Comparison of ENCODE assay signal across 8 mouse cellular contexts in genomic region chr8:123041774-123042105, GRCm38 (mm10). TPM values are rescaled to one million over a fixed set of nuclear protein-coding genes. Genes with fewer than 3 reads are reported as not detected.
DNase-seq lines count a peak whose midpoint lies in the region; ATAC-seq and TF ChIP-seq lines count a peak whose summit lies in the region.

No protein-coding gene starts in this region.

- DNase-seq in kidney, postnatal 36 days = no peak
- DNase-seq in hindbrain, embryonic 14.5 days (ENCODE audit: low spot score) = no peak
- no peak for DNase-seq in frontal cortex, postnatal 36 days (ENCODE audit: low spot score in 2 of 2)
- no peak for DNase-seq in gastrocnemius, adult 8-10 months (ENCODE audit: low spot score in 2 of 2)

- no peaks in the 10 kb centered on the region for H3K36me3 ChIP-seq in kidney, embryonic 14.5 days (ENCODE audit: control insufficient read depth, insufficient read depth, low read length)
- H3K36me3 ChIP-seq in hindbrain, embryonic 14.5 days (replicated peaks; ENCODE audit: control insufficient read depth, insufficient read depth) = peaks cover 6% of the 10 kb centered on the region; the same call in 1 of the 2 replicates
- no peaks in the 10 kb centered on the region for H3K36me3 ChIP-seq in midbrain, embryonic 16.5 days (ENCODE audit: control insufficient read depth, insufficient read depth, low read length)

- WGBS in kidney, embryonic 14.5 days = 0% methylated on average over 11 of the region's 60 CpGs
- WGBS in hindbrain, embryonic 14.5 days = under 1% methylated on average over 30 of the region's 60 CpGs
- under 1% methylated on average over 45 of the region's 60 CpGs for whole genome bisulfite sequencing in midbrain, embryonic 16.5 days

- TF ChIP-seq CTCF in bone marrow macrophage, adult 2 months (IDR thresholded peaks at IDR 0.05; ENCODE audit: low read depth, low read length) = no peak

- H3K4me1 ChIP-seq in kidney, embryonic 14.5 days (ENCODE audit: control insufficient read depth, insufficient read depth, low read length) = peaks cover 29% of the 10 kb centered on the region
- H3K4me1 ChIP-seq in bone marrow macrophage, adult 2 months (ENCODE audit: control insufficient read depth, insufficient read depth, low read length) = peaks cover 32% of the 10 kb centered on the region
- peaks cover 36% of the 10 kb centered on the region for H3K4me1 ChIP-seq in hindbrain, embryonic 14.5 days (replicated peaks; ENCODE audit: control insufficient read depth, insufficient read depth, low read length)
- H3K4me1 ChIP-seq in midbrain, embryonic 16.5 days (ENCODE audit: control insufficient read depth, insufficient read depth, low read length) = peaks cover 36% of the 10 kb centered on the region

- peak overlapping the region; percentile 100 for H3K4me3 ChIP-seq in kidney, embryonic 14.5 days (ENCODE audit: low read length)
- peak overlapping the region; percentile 71 for H3K4me3 ChIP-seq in bone marrow macrophage, adult 2 months (ENCODE audit: insufficient read depth, low read length)
- H3K4me3 ChIP-seq in hindbrain, embryonic 14.5 days (replicated peaks; ENCODE audit: low read length) = peak overlapping the region; percentile 100
- peak overlapping the region; percentile 100 for H3K4me3 ChIP-seq in midbrain, embryonic 16.5 days (ENCODE audit: low read depth, low read length)

- H3K27me3 ChIP-seq in kidney, embryonic 14.5 days (ENCODE audit: control insufficient read depth, insufficient read depth, low read length) = no peaks in the 10 kb centered on the region
- no peaks in the 10 kb centered on the region for H3K27me3 ChIP-seq in hindbrain, embryonic 14.5 days (ENCODE audit: control insufficient read depth, insufficient read depth, low read length)
- no peaks in the 10 kb centered on the region for H3K27me3 ChIP-seq in midbrain, embryonic 16.5 days (ENCODE audit: control insufficient read depth, insufficient read depth, low read depth, low read length)

- H3K27ac ChIP-seq in kidney, embryonic 14.5 days (ENCODE audit: low read depth, low read length) = peak overlapping the region; percentile 96
- peak overlapping the region; percentile 81 for H3K27ac ChIP-seq in bone marrow macrophage, adult 2 months (ENCODE audit: insufficient read depth, low read depth, low read length)
- H3K27ac ChIP-seq in hindbrain, embryonic 14.5 days = peak overlapping the region; percentile 91
- peak overlapping the region; percentile 93 for H3K27ac ChIP-seq in midbrain, embryonic 16.5 days (ENCODE audit: low read length)

- peak overlapping the region; percentile 100 for H3K9ac ChIP-seq in kidney, embryonic 14.5 days (ENCODE audit: low read depth, low read length)
- peak overlapping the region; percentile 99 for H3K9ac ChIP-seq in hindbrain, embryonic 14.5 days
- H3K9ac ChIP-seq in midbrain, embryonic 16.5 days (ENCODE audit: low read depth, low read length) = peak overlapping the region; percentile 99

- peak; percentile 1; the same call in 1 of the 2 replicates for ATAC-seq in kidney, embryonic 14.5 days (ENCODE audit: low FRiP score, low TSS enrichment)
- no peak; the same call in 1 of the 2 replicates for ATAC-seq in hindbrain, embryonic 14.5 days (ENCODE audit: low FRiP score)
- ATAC-seq in midbrain, embryonic 16.5 days = peak; percentile 34; the same call in 1 of the 2 replicates
- ATAC-seq in granulocyte monocyte progenitor cell, adult 5-6 weeks (replicated peaks; ENCODE audit: poor library complexity, severe bottlenecking) = no peak

- no peak for TF ChIP-seq POLR2A in bone marrow macrophage, adult 2 months (IDR thresholded peaks at IDR 0.05; ENCODE audit: borderline replicate concordance, low read depth, low read length)

- H3K4me2 ChIP-seq in kidney, embryonic 14.5 days (replicated peaks; ENCODE audit: low read depth, low read length) = peak overlapping the region; percentile 71
- H3K4me2 ChIP-seq in hindbrain, embryonic 14.5 days (replicated peaks) = peak overlapping the region; percentile 65
- peak overlapping the region; percentile 74 for H3K4me2 ChIP-seq in midbrain, embryonic 16.5 days (ENCODE audit: low read length)

- H3K9me3 ChIP-seq in kidney, embryonic 14.5 days (ENCODE audit: control insufficient read depth, low read length) = no peaks in the 10 kb centered on the region
- no peaks in the 10 kb centered on the region for H3K9me3 ChIP-seq in hindbrain, embryonic 14.5 days (ENCODE audit: control insufficient read depth, low read length)
- no peaks in the 10 kb centered on the region for H3K9me3 ChIP-seq in midbrain, embryonic 16.5 days (replicated peaks; ENCODE audit: control insufficient read depth, low read length, poor library complexity, severe bottlenecking)

RNA-seq across cellular contexts. Expression of gene Ankrd11, which starts 0.3 kb away (rescaled TPM):
- 44.3 and 55.5 TPM in 2 replicates for polyA plus RNA-seq in kidney, embryonic 14.5 days (2014; fragmentation: Nextera tagmentation; extraction: Ambion mirVana)
- polyA plus RNA-seq in bone marrow macrophage, adult 2 months (2012; ENCODE audit: insufficient read depth, insufficient read length, missing spikeins) = 76.2 and 79.2 TPM in 2 replicates
- polyA plus RNA-seq in hindbrain, embryonic 14.5 days (2014; fragmentation: Nextera tagmentation; extraction: Ambion mirVana) = 45.3 and 49.9 TPM in 2 replicates
- polyA plus RNA-seq in midbrain, embryonic 16.5 days (2015; fragmentation: Nextera tagmentation; extraction: Ambion mirVana) = 23.2 and 25.8 TPM in 2 replicates
- 10 to 100 TPM; 55.0 to 63.5 (median 62.4) TPM for total RNA-seq in gastrocnemius, adult 8-10 months (2022)
- 86.3 and 104 TPM in 2 replicates for total RNA-seq in granulocyte monocyte progenitor cell, adult 5-6 weeks (2014; fragmentation: Nextera tagmentation)
- total RNA-seq in granulocyte monocyte progenitor cell, adult 5-6 weeks (2017) = 63.3 and 63.9 TPM in 2 replicates

RNA-seq across cellular contexts. Expression of gene Spg7, which starts 21.0 kb away (rescaled TPM):
- 45.9 and 51.2 TPM in 2 replicates for polyA plus RNA-seq in kidney, embryonic 14.5 days (2014; fragmentation: Nextera tagmentation; extraction: Ambion mirVana)
- 58.3 and 65.1 TPM in 2 replicates for polyA plus RNA-seq in bone marrow macrophage, adult 2 months (2012; ENCODE audit: insufficient read depth, insufficient read length, missing spikeins)
- polyA plus RNA-seq in hindbrain, embryonic 14.5 days (2014; fragmentation: Nextera tagmentation; extraction: Ambion mirVana) = 41.6 and 44.1 TPM in 2 replicates
- polyA plus RNA-seq in midbrain, embryonic 16.5 days (2015; fragmentation: Nextera tagmentation; extraction: Ambion mirVana) = 47.4 and 48.2 TPM in 2 replicates
- 10 to 100 TPM; 74.1 to 81.0 (median 77.4) TPM for total RNA-seq in gastrocnemius, adult 8-10 months (2022)
- 29.5 and 40.3 TPM in 2 replicates for total RNA-seq in granulocyte monocyte progenitor cell, adult 5-6 weeks (2014; fragmentation: Nextera tagmentation)
- 47.3 and 65.5 TPM in 2 replicates for total RNA-seq in granulocyte monocyte progenitor cell, adult 5-6 weeks (2017)

Comparison
In these comparisons a context has a peak if more than half of its experiments do, and no peak if none do; other contexts are left out.
1. ATAC-seq: peak in kidney, embryonic 14.5 days (single experiment) and midbrain, embryonic 16.5 days (single experiment); none in hindbrain, embryonic 14.5 days (single experiment) and granulocyte monocyte progenitor cell, adult 5-6 weeks (single experiment).
2. Peak in every context shown above with its lines, with median percentiles within 50 percentile points of each other: H3K27ac ChIP-seq, H3K4me2 ChIP-seq, H3K4me3 ChIP-seq and H3K9ac ChIP-seq.